Mouse (Mus musculus) right cerebral cortex, adult 18-20 months (tissue): Measurements from ENCODE around the gene Slc35f3.

ENCODE experiments used
- DNase-seq: peaks from one replicate; pipeline ENCODE4 v3.0.0; 2022; ENCODE audit warnings: mixed read lengths

Gene Slc35f3

GRCm38 (mm10) chr8:126422174-126422919 is 124.0 kb downstream of the Slc35f3 start, which contains the start of gene Coa6:
Gene Coa6 (plus strand): TSS chr8:126422515.
- DNase-seq = peak; percentile 98

DNA sequence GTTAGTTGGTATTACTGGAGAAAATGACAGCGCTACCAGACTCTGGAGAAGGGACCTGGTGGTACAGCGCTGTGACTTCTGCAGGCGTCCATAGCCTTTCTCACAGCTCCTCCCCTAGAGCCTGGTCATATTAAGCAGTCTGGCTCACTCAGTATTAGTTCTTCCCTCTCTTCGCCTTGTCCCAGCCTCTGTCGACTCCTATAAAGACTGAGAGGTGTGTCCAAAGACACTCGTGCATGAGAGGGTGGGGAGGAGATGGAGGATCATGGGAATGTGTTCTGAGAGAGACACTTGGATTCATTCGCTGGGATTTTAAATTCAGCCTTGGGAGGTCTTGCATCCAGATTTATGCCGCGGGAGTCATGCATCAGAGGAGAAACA is 124.6 kb downstream of the Slc35f3 start:
- peak; percentile 35 for DNase-seq

GRCm38 (mm10) chr8:126424163-126424562 is 125.8 kb downstream of the Slc35f3 start:
- DNase-seq = no peak

DNA sequence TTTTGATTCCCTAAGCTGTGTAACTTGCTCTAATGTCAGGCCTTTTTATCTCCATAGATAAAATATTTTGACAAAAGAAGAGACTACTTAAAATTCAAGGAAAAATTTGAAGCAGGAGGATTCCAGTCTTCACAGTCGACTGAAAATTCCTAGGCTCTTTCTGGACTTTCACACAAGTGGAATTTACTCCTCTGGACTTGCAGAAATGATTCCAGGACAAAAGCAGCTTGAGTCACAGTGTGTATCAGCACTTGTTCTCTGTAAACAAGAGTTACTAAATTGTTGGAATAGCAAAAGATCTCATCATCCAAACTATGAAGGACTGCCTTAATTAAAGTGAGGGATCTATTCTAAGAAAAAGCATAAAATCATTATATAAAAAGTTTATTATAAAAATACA is 126.6 kb downstream of the Slc35f3 start:
- DNase-seq = no peak

GRCm38 (mm10) chr8:126429635-126430034 is 131.3 kb downstream of the Slc35f3 start:
- DNase-seq = peak; percentile 52

DNA sequence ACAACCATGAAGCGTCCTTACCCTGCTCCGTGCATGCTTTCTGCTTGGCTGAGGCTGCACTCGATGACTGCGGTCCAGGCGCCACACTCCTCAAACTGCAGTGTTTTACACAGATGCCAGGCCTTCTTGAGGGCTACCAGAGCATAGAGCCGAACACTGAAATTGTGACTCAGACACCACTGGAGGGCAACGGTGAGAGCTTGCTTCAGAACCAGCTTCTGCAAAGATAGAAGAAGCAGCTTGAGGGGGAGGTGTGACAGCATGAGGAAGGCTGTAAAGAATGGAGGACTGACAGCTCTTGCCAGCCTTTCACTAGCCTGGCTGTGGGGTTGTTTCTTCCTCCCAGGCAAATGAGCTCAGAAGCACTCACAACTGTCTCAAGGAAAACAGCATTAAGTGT is 135.5 kb downstream of the Slc35f3 start:
- DNase-seq = peak; percentile 86

DNA sequence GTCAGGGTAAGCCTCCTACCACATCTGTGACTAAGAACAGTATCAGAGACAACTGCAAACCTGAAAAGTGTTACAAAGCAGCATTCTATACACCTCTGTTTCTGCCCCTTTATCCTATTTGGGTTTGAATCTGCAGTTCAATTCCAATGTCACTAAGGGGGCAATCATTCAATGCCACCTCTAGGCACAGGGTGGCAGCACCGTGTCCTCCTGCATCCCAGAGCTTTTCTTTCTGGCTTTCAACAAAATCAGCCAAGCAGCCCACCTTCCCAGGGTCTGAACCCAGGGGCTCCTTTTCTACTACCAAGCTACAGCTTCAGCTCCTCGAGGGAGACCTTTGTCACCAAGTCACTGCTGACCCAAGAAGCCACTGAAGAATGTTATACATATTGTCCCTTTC is 140.6 kb downstream of the Slc35f3 start:
- DNase-seq = no peak
